Mouse (Mus musculus): ENCODE results near the gene Cnot9. TPM values are rescaled to one million over a fixed set of nuclear protein-coding genes. Genes with fewer than 3 reads are reported as not detected.

Cnot9 gene
- polyA plus RNA-seq, 1 experiment = 9.8 TPM

- no peak overlapping the region for H3K4me3 ChIP-seq (ENCODE audit: insufficient read depth, low read depth, low read length)
These were observed 60.0 kb downstream of the Cnot9 start for GRCm38 (mm10) chr1:74565834-74566233.

DNA sequence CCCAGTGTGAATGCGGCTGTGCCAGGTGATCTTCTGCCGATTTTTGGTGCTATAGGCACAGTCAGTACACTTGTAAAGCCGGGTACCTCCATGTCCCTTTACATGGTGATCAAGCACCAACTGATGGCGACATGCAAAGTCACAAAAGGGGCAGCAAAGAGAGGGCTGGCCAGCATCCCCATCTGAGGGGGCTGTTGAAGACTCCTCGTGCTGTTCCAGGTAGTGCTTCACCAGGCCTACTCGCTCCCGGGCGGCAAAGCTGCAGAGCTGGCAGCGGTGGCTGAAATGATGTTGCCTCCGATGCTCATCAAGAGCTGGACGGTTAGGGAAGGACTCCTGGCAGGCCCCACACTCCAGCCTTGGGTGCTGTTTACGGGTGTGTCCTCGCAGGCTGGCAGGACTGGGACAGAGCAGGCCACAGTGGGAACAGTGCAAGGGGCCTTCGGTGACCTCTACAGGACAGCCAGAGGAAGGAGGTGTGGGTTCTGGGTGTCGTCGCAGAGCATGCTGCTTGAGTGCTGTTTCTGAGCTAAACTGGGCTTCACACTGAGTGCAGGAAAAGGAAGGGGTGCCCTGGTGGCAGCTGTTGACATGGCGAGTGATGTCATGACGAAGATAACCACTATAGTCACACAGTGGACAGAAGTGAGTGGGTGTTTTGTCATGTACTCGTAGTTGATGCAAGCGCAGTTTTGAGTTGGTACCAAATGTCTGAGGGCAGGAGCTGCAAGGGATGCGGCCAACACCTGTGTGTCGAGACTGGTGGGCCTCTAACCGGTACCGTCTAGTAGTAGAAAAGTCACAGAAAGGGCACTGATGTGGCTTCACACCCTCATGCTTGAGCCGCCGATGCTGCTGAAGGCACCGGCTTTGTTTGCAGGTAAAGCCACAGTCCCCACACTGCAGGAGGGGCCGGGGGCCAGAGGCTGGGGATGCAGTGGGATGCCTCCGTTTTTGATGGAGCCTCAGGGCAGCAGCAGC lies 64.2 kb downstream of the Cnot9 start:
- no peak overlapping the region for H3K4me3 ChIP-seq (ENCODE audit: insufficient read depth, low read depth, low read length)

More at GRCm38 (mm10) chr1:74565834-74566233, 60.0 kb downstream of the Cnot9 start:
- no peaks in the 10 kb centered on the region for H3K4me1 ChIP-seq (ENCODE audit: control insufficient read depth, insufficient read depth, insufficient read length, low read length)
- no peak overlapping the region for H3K27ac ChIP-seq (replicated peaks; ENCODE audit: low read depth, low read length)

More for the DNA sequence above, 64.2 kb downstream of the Cnot9 start:
- Histone ChIP-seq H3K4me1 (ENCODE audit: control insufficient read depth, insufficient read depth, insufficient read length, low read length) (no peaks in the 10 kb centered on the region), H3K27ac (replicated peaks; ENCODE audit: low read depth, low read length) (no peak overlapping the region)

Other genes with a start within 250 kb of the Cnot9 start
- not detected in 2 replicates for gene Gpbar1, start 227.5 kb upstream of the Cnot9 start, polyA plus RNA-seq (2012; ENCODE audit: insufficient read depth, insufficient read length, missing spikeins)
- gene Aamp, start 221.3 kb upstream of the Cnot9 start, polyA plus RNA-seq (2012; ENCODE audit: insufficient read depth, insufficient read length, missing spikeins) = 66.7 and 77.7 TPM in 2 replicates
- 117 and 146 TPM in 2 replicates for gene Pnkd, start 221.1 kb upstream of the Cnot9 start, polyA plus RNA-seq (2012; ENCODE audit: insufficient read depth, insufficient read length, missing spikeins)
- 34.6 and 41.7 TPM in 2 replicates for gene Tmbim1, start 200.4 kb upstream of the Cnot9 start, polyA plus RNA-seq (2012; ENCODE audit: insufficient read depth, insufficient read length, missing spikeins)
- not detected in 2 replicates for gene Catip, start 143.9 kb upstream of the Cnot9 start, polyA plus RNA-seq (2012; ENCODE audit: insufficient read depth, insufficient read length, missing spikeins)
- gene Slc11a1, start 130.9 kb upstream of the Cnot9 start, polyA plus RNA-seq (2012; ENCODE audit: insufficient read depth, insufficient read length, missing spikeins) = 1.5 and 5.8 TPM in 2 replicates
- 66.8 and 98.0 TPM in 2 replicates for gene Ctdsp1, start 114.5 kb upstream of the Cnot9 start, polyA plus RNA-seq (2012; ENCODE audit: insufficient read depth, insufficient read length, missing spikeins)
- 0.46 and 1.1 TPM in 2 replicates for gene Vil1, start 96.7 kb upstream of the Cnot9 start, polyA plus RNA-seq (2012; ENCODE audit: insufficient read depth, insufficient read length, missing spikeins)
- gene Plcd4, start 36.8 kb downstream of the Cnot9 start, polyA plus RNA-seq (2012; ENCODE audit: insufficient read depth, insufficient read length, missing spikeins) = 1.1 TPM in 1 of 2 replicates, not detected in the other
- 3.4 and 3.6 TPM in 2 replicates for gene Usp37, start 38.2 kb downstream of the Cnot9 start, polyA plus RNA-seq (2012; ENCODE audit: insufficient read depth, insufficient read length, missing spikeins)
- 5.1 and 6.1 TPM in 2 replicates for gene Zfp142, start 82.2 kb downstream of the Cnot9 start, polyA plus RNA-seq (2012; ENCODE audit: insufficient read depth, insufficient read length, missing spikeins)
- gene Bcs1l, start 82.2 kb downstream of the Cnot9 start, polyA plus RNA-seq (2012; ENCODE audit: insufficient read depth, insufficient read length, missing spikeins) = 31.4 and 36.9 TPM in 2 replicates
- 15.5 and 21.6 TPM in 2 replicates for gene Rnf25, start 95.3 kb downstream of the Cnot9 start, polyA plus RNA-seq (2012; ENCODE audit: insufficient read depth, insufficient read length, missing spikeins)
- gene Stk36, start 95.4 kb downstream of the Cnot9 start, polyA plus RNA-seq (2012; ENCODE audit: insufficient read depth, insufficient read length, missing spikeins) = 0.58 and 1.5 TPM in 2 replicates
- 6.2 and 9.6 TPM in 2 replicates for gene Ttll4, start 155.7 kb downstream of the Cnot9 start, polyA plus RNA-seq (2012; ENCODE audit: insufficient read depth, insufficient read length, missing spikeins)
- gene Cyp27a1, start 207.5 kb downstream of the Cnot9 start, polyA plus RNA-seq (2012; ENCODE audit: insufficient read depth, insufficient read length, missing spikeins) = 40.2 and 90.5 TPM in 2 replicates
- 0.59 and 1.3 TPM in 2 replicates for gene Prkag3, start 243.2 kb downstream of the Cnot9 start, polyA plus RNA-seq (2012; ENCODE audit: insufficient read depth, insufficient read length, missing spikeins)

Measured in brown adipose tissue, adult 24 weeks (tissue).